Mouse (Mus musculus) spleen, postnatal 36 days (tissue): ENCODE measurements at regions not wholly inside any gene's neighbourhood (a gene's known extent, or its start where the extent isn't known, plus 50 kb on each side); places are given as distances from the start of the nearest gene placed in this dataset.

Source experiments
- DNase-seq, 2 experiments: peaks; one replicate each; pipeline ENCODE4 v3.0.0; 2022; ENCODE audit warnings: low spot score in 2 of 2, mixed read lengths in 1 of 2

GRCm38 (mm10) chr6:26779551-26779950, 970.5 kb upstream of the Pot1a start:
- DNase-seq = no peak

GRCm38 (mm10) chr6:26776636-26777035, 967.6 kb upstream of the Pot1a start:
- no peak for DNase-seq

- DNase-seq = peak; percentile 4
These were observed 957.8 kb upstream of the Pot1a start for GRCm38 (mm10) chr6:26766846-26767245.

- peak in 1 of 2 experiments; percentile 5 for DNase-seq
These were observed 955.7 kb upstream of the Pot1a start for GRCm38 (mm10) chr6:26764727-26765126.

GRCm38 (mm10) chr6:26761551-26761950, 952.5 kb upstream of the Pot1a start:
- no peak for DNase-seq
